Comparison of ENCODE assay signal across 8 mouse cellular contexts in genomic region chr10:79637128-79638110, GRCm38 (mm10). TPM values are rescaled to one million over a fixed set of nuclear protein-coding genes. Genes with fewer than 3 reads are reported as not detected.
DNase-seq lines count a peak whose midpoint lies in the region; ATAC-seq and TF ChIP-seq lines count a peak whose summit lies in the region.

Gene Shc2, minus strand, starts transcription at chr10:79637918.

- under 1% methylated on average over 106 of the region's 116 CpGs for WGBS in lung, embryonic 16.5 days
- 1% methylated on average over 102 of the region's 116 CpGs for WGBS in heart, adult 2 months
- 2% methylated on average over 72 of the region's 116 CpGs for WGBS in liver, postnatal 0 days (ENCODE audit: insufficient replicate concordance)

- peak; percentile 84 for ATAC-seq in lung, embryonic 16.5 days (ENCODE audit: low read depth)
- no peak for ATAC-seq in liver, postnatal 0 days

- no peak for DNase-seq in lung, postnatal 36 days
- DNase-seq in embryo, embryonic 10.5 days (ENCODE audit: low spot score): peak; percentile 81
- peak; percentile 31 to 54 for DNase-seq in heart, adult 2 months
- DNase-seq in layer of hippocampus, adult 2 months (ENCODE audit: low spot score in 2 of 2): peak; percentile 85 to 86
- DNase-seq in liver, postnatal 0 days: no peak
- DNase-seq in right cerebral cortex, postnatal 4 days: peak; percentile 86
- no peak for DNase-seq in ovary, adult 18-20 months (ENCODE audit: low spot score)

- peak within 1 kb of the TSS; percentile 60 for H3K4me3 ChIP-seq in lung, embryonic 16.5 days (ENCODE audit: low read length)
- H3K4me3 ChIP-seq in heart, adult 2 months: peak within 1 kb of the TSS; percentile 45
- H3K4me3 ChIP-seq in layer of hippocampus, adult 2 months: peak within 1 kb of the TSS; percentile 75
- peak within 1 kb of the TSS; percentile 41 for H3K4me3 ChIP-seq in liver, postnatal 0 days (ENCODE audit: low read depth, low read length)

- H3K4me2 ChIP-seq in lung, embryonic 16.5 days (ENCODE audit: low read depth, low read length): peak within 1 kb of the TSS; percentile 91
- H3K4me2 ChIP-seq in liver, postnatal 0 days (ENCODE audit: low read depth, low read length): peak within 1 kb of the TSS; percentile 65

- TF ChIP-seq EP300 in heart, adult 2 months (IDR thresholded peaks at IDR 0.05; ENCODE audit: insufficient read depth, low read depth, low read length): no peak
- no peak for TF ChIP-seq EP300 in liver, postnatal 0 days (IDR thresholded peaks at IDR 0.05; ENCODE audit: low read depth)

- H3K9ac ChIP-seq in lung, embryonic 16.5 days (ENCODE audit: low read length): peak within 1 kb of the TSS; percentile 70
- peak within 1 kb of the TSS; percentile 62 for H3K9ac ChIP-seq in heart, adult 2 months (ENCODE audit: low read depth, low read length)
- no peak within 1 kb of the TSS for H3K9ac ChIP-seq in liver, postnatal 0 days (replicated peaks)

- no peak for TF ChIP-seq POLR2A in heart, adult 2 months (IDR thresholded peaks at IDR 0.05; ENCODE audit: insufficient read depth, low read depth, low read length)

- no peak within 1 kb of the TSS for H3K27ac ChIP-seq in lung, embryonic 16.5 days (ENCODE audit: low read length)
- H3K27ac ChIP-seq in heart, adult 2 months: no peak within 1 kb of the TSS; the same call in 1 of the 2 replicates
- peak within 1 kb of the TSS; percentile 98 for H3K27ac ChIP-seq in layer of hippocampus, adult 2 months
- no peak within 1 kb of the TSS for H3K27ac ChIP-seq in liver, postnatal 0 days (ENCODE audit: low read depth)

- no peaks in the 10 kb centered on the region for H3K79me2 ChIP-seq in heart, adult 2 months (replicated peaks; ENCODE audit: control insufficient read depth, insufficient read depth, low read length)

- peaks cover 37% of the 10 kb centered on the region for H3K27me3 ChIP-seq in lung, embryonic 16.5 days (ENCODE audit: control insufficient read depth, insufficient read depth, low read depth, low read length)
- no peaks in the 10 kb centered on the region; the same call in 1 of the 2 replicates for H3K27me3 ChIP-seq in heart, adult 2 months (ENCODE audit: control insufficient read depth, insufficient read depth, low read length)
- H3K27me3 ChIP-seq in liver, postnatal 0 days (ENCODE audit: insufficient read depth, low read length): peaks cover 42% of the 10 kb centered on the region

- H3K36me3 ChIP-seq in lung, embryonic 16.5 days (ENCODE audit: control insufficient read depth, insufficient read depth, low read length): no peaks in the 10 kb centered on the region
- H3K36me3 ChIP-seq in heart, adult 2 months (ENCODE audit: control insufficient read depth, insufficient read depth, low read length): no peaks in the 10 kb centered on the region
- H3K36me3 ChIP-seq in liver, postnatal 0 days (replicated peaks; ENCODE audit: insufficient read depth, low read length): no peaks in the 10 kb centered on the region

- H3K9me3 ChIP-seq in lung, embryonic 16.5 days (ENCODE audit: control insufficient read depth, low read length): no peaks in the 10 kb centered on the region
- no peaks in the 10 kb centered on the region for H3K9me3 ChIP-seq in liver, postnatal 0 days (ENCODE audit: low read length)

- no peak for TF ChIP-seq CTCF in heart, adult 2 months (IDR thresholded peaks at IDR 0.05)
- TF ChIP-seq CTCF in layer of hippocampus, adult 2 months (conservative IDR thresholded peaks at IDR 0.05): no peak
- no peak for TF ChIP-seq CTCF in liver, postnatal 0 days (IDR thresholded peaks at IDR 0.05; ENCODE audit: low read depth)

- H3K4me1 ChIP-seq in lung, embryonic 16.5 days (replicated peaks; ENCODE audit: control insufficient read depth, insufficient read depth, low read length): peaks cover 13% of the 10 kb centered on the region
- peaks cover 1% of the 10 kb centered on the region; the same call in 1 of the 2 replicates for H3K4me1 ChIP-seq in heart, adult 2 months (ENCODE audit: control insufficient read depth, insufficient read depth, low read length)
- peaks cover 6% of the 10 kb centered on the region for H3K4me1 ChIP-seq in liver, postnatal 0 days (ENCODE audit: insufficient read depth)

- intact Hi-C loops in heart, adult 2 months (cut with DNase I): no loop called here

RNA-seq across cellular contexts. Expression of gene Shc2, which starts in this region (rescaled TPM):
- polyA plus RNA-seq in lung, embryonic 16.5 days (2015; fragmentation: Nextera tagmentation; extraction: Ambion mirVana): 2.0 and 4.2 TPM in 2 replicates
- total RNA-seq in heart, adult 2 months (2021): 1 to 10 TPM; 1.9 to 2.1 TPM
- polyA plus RNA-seq in heart, adult 2 months (2012; rRNA removed): 2.9 and 3.7 TPM in 2 replicates
- total RNA-seq in layer of hippocampus, adult 2 months (2021): 10 to 100 TPM; 44.7 to 49.4 TPM
- polyA plus RNA-seq in liver, postnatal 0 days (2015; fragmentation: Nextera tagmentation; extraction: Ambion mirVana): 0.05 and 0.07 TPM in 2 replicates

Comparison
In these comparisons a context has a peak if more than half of its experiments do, and no peak if none do; other contexts are left out.
1. RNA of gene Shc2 (total RNA-seq): 44.7 to 49.4 TPM in layer of hippocampus, adult 2 months; 1.9 to 2.1 TPM in heart, adult 2 months; every median in the first group is over 10 times any median in the second.
2. DNase-seq: peak in embryo, embryonic 10.5 days (single experiment), heart, adult 2 months (2 of 2), layer of hippocampus, adult 2 months (2 of 2) and right cerebral cortex, postnatal 4 days (single experiment); none in lung, postnatal 36 days (single experiment), liver, postnatal 0 days (single experiment) and ovary, adult 18-20 months (single experiment).
3. Peak in every context shown above with its lines, with median percentiles within 50 percentile points of each other: H3K4me3 ChIP-seq.